9 mouse cellular contexts compared by ENCODE assay signal in the genomic region with DNA sequence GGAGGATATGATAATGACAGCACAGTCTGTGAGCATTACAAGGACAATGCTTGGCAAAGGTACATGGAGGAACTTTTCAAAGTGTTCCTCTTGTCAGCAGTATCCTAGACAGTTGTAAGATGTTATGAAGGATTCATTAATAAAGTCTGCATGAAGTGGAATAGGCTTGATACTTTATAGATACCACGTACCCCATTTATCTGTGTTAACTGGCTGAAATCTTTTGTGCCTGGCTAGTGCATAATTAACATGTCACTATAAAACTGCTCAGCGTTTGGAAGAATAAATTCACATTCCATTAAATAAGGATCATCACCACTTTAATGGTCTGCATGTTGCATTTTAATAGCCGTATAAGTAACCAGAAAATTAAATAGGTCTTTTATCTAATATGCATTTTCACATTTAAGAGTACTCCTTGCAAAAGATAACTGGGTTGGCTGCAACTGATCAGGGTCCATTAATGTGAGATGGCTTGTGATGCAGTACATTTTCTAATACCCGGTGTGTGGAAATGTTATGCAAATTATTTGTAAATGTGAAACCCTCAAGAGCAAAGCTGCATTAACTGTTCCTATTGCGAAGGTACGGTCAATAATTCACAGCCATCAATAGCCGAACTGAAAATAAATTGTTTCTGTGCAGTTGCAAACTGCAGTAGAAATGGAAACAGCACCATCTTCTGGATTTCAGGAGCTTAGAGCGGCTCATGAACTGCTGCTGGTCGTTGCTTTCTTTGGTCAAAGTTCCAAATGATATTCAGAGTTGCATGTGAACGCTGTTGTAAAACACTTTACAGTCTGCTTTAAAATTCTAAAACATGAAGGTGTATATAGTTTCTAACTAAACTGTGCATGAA.
DNase-seq lines count a peak whose midpoint lies in the region.
"Had no signal": no experiment of that assay in that cellular context is flagged by ENCODE, and none has a peak within 500 bp of the region (broad histone marks: within the 10 kb centered on the region; RNA-seq: fewer than 3 reads in every experiment).

No protein-coding gene starts in this region.

- peak; percentile 8 to 16 for DNase-seq in cerebellum, postnatal 25 days
- no peak for DNase-seq in cerebellum, adult 8-10 months
- peak; percentile 14 for DNase-seq in right cerebral cortex, adult 18-20 months
- DNase-seq in right cerebral cortex, postnatal 25 days: no peak
- DNase-seq in left cerebral cortex, postnatal 36 days (ENCODE audit: low spot score in 2 of 2): peak; percentile 6 to 19
- DNase-seq in telencephalon, adult 2 months (ENCODE audit: low read depth, low spot score): peak; percentile 52
- DNase-seq in urinary bladder, adult 18-20 months (ENCODE audit: low spot score in 2 of 2): no peak
- DNase-seq in thymus, postnatal 14 days: no peak
- DNase-seq: cerebellum, adult 18-20 months had no signal

- intact Hi-C loops in left cerebral cortex, postnatal 36 days (cut with DNase I): loop anchor here (2.0 to 5.0 kb wide), 2 partner anchors 455 to 879 kb away; no protein-coding TSS in a partner anchor

Comparison
In these comparisons a context has a peak if more than half of its experiments do, and no peak if none do; other contexts are left out.
1. DNase-seq: peak in cerebellum, postnatal 25 days (2 of 2), right cerebral cortex, adult 18-20 months (single experiment), left cerebral cortex, postnatal 36 days (2 of 2) and telencephalon, adult 2 months (single experiment); none in cerebellum, adult 8-10 months (single experiment), right cerebral cortex, postnatal 25 days (single experiment), urinary bladder, adult 18-20 months (0 of 2) and thymus, postnatal 14 days (single experiment).